Mouse (Mus musculus): ENCODE measurements around the gene Ndufv3.
A peak's percentile ranks its signal among the peaks of the same experiment; 100 is the strongest.

Ndufv3 gene

GRCm38 (mm10) chr17:31519946-31520838, at the start of gene Ndufv3, which contains the start of gene Wdr4:
TSS of gene Ndufv3 (plus strand) at chr17:31520115.
TSS of gene Wdr4 (minus strand) at chr17:31519980.
- peak; percentile 99 for DNase-seq (ENCODE audit: low spot score)

DNA sequence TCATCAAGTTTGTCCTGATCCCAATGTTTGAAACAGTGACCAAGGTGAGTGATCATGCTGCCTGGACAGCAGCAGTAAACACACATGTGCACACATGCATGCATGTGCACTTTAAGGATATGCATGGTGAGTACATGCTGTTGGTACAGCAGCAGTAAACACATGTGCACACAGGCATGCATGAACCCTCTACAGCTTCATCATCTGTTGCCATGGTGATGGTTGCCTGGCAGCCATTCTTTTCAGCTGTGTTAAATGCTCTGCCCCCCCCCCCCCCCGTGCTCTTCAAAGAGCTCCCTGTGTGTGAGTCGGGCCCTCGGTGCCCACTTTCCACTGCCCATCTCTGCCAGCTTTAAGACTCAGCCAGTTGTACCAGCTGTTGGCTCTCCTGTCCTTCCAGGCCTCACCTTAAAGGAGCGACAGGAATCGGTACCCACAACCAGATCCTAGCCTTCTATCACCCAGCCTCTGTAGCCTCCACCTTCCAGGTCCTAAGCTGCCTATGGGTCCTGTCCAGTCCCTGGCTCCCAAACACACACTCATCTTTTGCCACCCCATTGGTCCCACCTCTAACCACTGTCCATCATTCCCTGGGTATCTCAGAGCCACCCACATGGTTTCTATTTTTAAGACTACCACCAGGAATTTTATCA, 49.0 kb upstream of the Ndufv3 start:
- no peak for DNase-seq (ENCODE audit: low spot score)

GRCm38 (mm10) chr17:31474388-31474787, 45.5 kb upstream of the Ndufv3 start:
- DNase-seq (ENCODE audit: low spot score) = no peak

DNA sequence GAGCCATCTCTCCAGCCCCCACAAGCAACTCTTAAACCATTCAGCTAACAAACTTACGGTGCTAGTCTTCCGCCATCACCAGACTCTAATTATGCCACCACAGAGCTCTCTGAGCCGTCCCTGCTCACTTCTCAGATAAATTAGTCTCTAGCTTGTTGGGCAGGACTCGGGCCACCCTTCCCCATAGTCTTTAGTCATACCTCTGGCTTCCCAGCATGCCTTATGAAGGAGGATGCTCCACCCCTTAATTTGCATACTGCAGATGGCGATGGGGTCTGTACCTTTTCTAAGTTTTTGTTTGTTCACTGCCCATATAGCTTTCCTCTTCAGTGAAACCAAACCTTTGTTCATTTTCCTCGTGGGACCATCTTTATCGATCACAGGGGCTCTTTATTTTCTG, 41.3 kb upstream of the Ndufv3 start:
- no peak for DNase-seq (ENCODE audit: low spot score)

- no peak for DNase-seq (ENCODE audit: low spot score)
Measured at GRCm38 (mm10) chr17:31479108-31479844, 40.6 kb upstream of the Ndufv3 start.

GRCm38 (mm10) chr17:31486616-31487198, 33.2 kb upstream of the Ndufv3 start:
- no peak for DNase-seq (ENCODE audit: low spot score)

GRCm38 (mm10) chr17:31487433-31488060, 32.4 kb upstream of the Ndufv3 start:
- no peak for DNase-seq (ENCODE audit: low spot score)

GRCm38 (mm10) chr17:31491355-31491754, 28.6 kb upstream of the Ndufv3 start:
- no peak for DNase-seq (ENCODE audit: low spot score)

DNA sequence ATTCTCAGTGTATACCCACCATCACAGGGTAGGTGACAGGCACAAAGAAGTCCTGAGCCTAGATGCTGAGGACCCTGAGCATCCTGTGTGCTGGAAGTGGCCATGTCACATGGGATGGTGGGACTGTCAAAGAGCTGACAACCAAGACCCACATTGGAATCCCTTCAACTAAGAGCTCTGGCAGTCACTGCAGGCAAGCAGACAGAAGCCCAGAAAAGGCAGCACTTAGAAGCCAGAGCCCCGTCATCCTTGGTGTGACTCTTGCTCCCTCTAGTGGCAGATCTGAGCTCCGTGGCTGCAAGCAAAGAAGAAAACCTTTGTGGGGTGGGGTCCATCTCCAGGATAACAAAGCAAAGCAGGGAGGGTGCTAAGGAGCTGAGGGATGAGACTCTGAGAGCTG, 27.5 kb upstream of the Ndufv3 start:
- peak; percentile 62 for DNase-seq (ENCODE audit: low spot score)

GRCm38 (mm10) chr17:31494989-31495388, 24.9 kb upstream of the Ndufv3 start:
- no peak for DNase-seq (ENCODE audit: low spot score)

GRCm38 (mm10) chr17:31497726-31498125, 22.2 kb upstream of the Ndufv3 start:
- no peak for DNase-seq (ENCODE audit: low spot score)

DNA sequence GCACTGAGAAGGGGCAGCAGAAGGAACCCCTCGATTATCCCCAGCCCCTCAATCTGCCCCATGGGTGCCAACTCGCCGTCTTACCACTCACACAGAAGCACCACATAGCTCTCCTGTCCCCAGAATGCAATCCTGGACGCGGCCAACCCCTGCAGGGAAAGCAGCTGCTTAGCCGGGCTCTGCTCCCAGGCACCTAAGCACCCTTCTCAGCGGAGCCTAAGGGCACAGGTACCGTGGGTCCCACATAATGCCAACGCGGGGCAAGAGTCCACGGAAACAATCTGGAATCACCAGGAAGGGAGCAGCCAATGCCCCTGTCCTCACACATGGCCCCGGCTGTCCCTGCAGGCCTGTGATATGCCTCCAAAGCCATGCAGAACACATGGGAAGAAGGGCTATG, 20.2 kb upstream of the Ndufv3 start:
- DNase-seq (ENCODE audit: low spot score) = no peak

DNA sequence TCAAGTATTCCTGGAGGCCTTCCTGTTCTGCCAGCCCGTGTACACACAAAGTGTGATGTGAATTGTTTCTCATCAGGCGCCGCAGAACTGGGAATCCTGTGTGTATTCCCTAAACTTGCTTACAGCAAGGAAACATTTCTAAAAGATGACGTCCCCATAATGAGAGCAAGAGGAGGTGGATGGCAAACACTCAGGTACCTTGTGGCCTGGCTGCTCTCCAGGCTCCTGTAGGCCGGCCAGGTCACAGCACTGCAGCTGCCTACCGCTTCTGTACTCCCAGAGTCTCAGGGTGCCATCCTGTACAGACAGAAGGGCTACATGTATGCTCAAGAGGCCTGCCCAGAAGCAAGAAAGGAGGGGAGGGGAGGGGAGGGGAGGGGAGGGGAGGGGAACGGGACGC, 19.5 kb upstream of the Ndufv3 start:
- DNase-seq (ENCODE audit: low spot score) = no peak

DNA sequence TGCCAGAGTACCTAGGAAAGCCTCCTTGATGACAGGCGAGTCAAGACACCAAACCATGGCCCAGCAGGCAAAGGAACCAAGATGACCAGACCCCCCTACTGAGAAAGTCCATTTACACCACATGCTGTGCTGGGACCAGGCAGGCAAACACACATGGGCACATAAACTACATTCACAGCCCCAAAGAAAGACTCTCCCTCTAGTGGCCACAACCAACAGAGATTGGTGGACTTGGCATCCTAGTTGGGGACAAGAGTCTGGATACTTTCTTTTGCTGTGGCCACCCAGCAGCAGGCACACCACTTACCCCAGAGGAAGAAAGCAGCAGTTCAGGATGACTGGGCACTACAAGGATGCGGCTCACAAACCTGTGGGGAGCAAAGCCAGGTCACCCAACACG, 19.0 kb upstream of the Ndufv3 start:
- DNase-seq (ENCODE audit: low spot score) = no peak

DNA sequence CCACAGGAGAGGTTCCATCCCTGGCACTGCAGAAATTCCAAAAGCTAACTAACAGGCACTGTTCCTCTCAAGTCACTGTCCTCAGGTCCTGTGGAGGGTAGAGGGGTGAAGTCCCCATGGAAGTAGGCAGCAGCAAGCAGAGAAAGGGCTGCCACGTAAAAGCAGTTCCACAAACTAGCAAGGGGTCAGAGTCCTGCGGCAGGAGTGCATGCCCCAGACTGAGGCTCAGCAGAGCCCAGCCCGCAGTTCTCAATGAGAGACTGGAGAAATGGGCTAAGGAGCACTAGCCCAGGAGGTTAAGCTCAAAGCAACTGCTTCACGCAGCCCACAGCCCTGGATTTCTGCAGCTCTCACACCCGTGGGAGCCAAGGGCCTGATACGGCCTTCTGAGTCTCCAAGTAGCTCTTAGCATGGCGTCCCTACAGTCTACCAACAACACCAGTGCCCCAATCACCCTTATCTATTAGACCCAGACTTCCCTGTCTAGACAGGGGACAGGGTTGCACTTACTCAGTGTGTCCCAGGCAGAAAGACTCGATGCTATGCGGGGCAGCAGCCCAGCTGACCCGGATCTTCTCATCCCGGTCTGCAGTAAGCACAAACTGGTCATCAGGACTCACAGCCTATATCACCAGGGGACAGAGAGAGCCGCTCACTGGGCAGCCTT, 17.5 kb upstream of the Ndufv3 start:
- DNase-seq (ENCODE audit: low spot score) = no peak

- DNase-seq (ENCODE audit: low spot score) = no peak
Measured at GRCm38 (mm10) chr17:31503337-31503736, 16.6 kb upstream of the Ndufv3 start.

DNA sequence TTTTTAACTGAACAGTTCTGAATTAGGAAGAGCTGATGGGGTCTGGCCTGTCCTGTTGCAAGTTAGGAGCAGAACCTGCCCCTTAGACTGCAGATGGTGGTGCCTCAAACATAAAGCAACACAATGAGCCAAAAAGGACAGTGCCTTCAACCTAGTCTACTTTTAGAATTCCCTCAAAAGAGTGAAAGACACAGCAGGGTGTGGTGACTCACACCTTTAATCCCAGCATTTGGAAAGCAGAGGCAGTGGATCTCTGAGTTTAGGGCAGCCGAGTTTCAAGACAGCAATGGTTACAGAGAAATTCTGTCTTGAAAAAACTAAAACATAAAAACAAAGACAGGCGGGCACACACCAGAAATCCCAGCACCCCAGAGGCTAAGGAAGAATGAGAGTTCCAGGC, 16.0 kb upstream of the Ndufv3 start:
- no peak for DNase-seq (ENCODE audit: low spot score)

GRCm38 (mm10) chr17:31505013-31505412, 14.9 kb upstream of the Ndufv3 start:
- DNase-seq (ENCODE audit: low spot score) = no peak

- no peak for DNase-seq (ENCODE audit: low spot score)
Measured at GRCm38 (mm10) chr17:31506282-31506681, 13.6 kb upstream of the Ndufv3 start.

DNA sequence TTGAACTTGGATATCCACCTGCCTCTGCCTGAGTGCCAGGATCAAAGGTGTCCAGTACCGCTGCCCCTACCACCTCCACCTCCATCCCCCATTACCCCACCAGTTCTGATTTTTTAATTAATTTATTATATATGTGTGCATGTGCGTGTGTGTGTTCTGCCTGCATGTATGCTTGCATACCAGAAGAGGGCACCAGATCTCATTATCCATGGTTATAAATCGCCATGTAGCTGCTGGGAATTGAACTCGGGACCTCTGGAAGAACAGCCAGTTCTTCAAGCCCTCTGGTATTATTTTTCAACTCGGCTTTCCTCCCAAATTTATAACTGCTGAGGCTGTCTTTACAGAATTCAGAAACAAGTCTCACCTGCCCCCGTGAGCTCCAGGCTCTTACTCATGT, 9.0 kb upstream of the Ndufv3 start:
- no peak for DNase-seq (ENCODE audit: low spot score)

GRCm38 (mm10) chr17:31511792-31512495, 8.0 kb upstream of the Ndufv3 start:
- DNase-seq (ENCODE audit: low spot score) = peak; percentile 83

All from urinary bladder, postnatal 25 days (tissue).